Mouse (Mus musculus): ENCODE data around the gene Agbl3.

Gene Agbl3

DNA sequence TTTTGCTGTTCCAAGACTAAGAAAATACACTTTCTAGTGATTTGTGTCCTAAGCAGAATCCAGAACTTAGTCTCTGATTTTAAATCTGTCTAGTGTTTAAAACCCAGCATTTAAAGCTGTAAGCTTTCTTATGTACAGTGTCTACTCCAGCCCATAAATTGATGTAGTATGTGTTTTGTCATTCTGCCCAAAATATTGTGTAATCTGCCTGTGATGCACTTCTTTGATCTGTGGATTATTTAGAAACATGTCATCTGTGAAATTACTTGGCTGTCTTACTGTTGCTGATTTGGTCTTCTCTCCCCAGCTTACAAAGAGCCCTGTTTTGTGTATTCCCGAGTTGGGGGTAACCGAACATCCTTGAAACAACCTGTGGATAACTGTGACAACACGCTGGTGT is 17.7 kb downstream of the Agbl3 start:
- DNase-seq, result peak; percentile 51

GRCm38 (mm10) chr6:34805582-34805981 is 25.4 kb downstream of the Agbl3 start:
- DNase-seq, result no peak

- no peak for DNase-seq
These were observed 30.4 kb downstream of the Agbl3 start for GRCm38 (mm10) chr6:34810651-34811050.

DNA sequence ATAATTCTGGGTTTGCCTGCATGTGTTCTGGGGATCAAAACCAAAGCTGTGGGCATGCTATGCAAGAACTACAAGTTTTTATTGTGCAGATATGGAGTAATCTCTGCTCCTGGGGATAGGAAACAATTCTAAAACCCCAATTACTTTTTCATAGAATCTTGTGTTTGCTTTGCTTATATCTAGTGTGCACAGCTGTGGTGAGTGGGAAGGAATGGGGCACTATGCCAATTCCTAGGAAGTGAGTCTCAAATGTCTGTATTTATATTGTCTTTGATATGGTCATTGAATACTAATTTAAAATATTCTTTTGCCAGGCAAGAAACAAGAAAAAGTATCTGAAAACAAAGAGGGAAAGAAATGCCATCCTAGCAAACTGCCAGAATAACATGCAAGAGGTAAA is 44.2 kb downstream of the Agbl3 start:
- DNase-seq, result no peak

DNA sequence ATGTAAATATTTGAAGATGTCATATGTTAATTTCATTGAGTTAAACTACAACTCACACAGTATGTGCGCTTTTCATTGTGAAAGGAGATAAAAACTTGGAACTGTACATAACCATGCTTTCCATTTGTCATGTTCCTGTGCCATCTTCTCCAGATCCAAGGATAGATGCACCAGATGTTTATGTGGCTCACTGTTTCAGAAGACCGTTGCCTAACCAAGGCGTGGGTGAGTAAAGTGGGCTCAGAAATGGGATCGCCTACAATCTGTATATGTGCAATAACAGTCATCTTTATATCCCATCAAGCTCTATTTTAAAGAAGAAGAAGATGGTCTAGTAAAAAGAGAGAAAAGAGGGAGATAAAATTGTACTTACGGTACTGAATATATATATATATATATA is 52.1 kb downstream of the Agbl3 start:
- DNase-seq, result no peak

GRCm38 (mm10) chr6:34861546-34862053 is 81.4 kb downstream of the Agbl3 start:
- DNase-seq, result no peak

- peak; percentile 72 for DNase-seq
These were observed 82.1 kb downstream of the Agbl3 start for GRCm38 (mm10) chr6:34862381-34862780.

GRCm38 (mm10) chr6:34862791-34863403 is 82.7 kb downstream of the Agbl3 start, which contains the start of gene Tmem140:
Gene Tmem140, plus strand, starts transcription at chr6:34863146.
- peak; percentile 85 for DNase-seq

DNA sequence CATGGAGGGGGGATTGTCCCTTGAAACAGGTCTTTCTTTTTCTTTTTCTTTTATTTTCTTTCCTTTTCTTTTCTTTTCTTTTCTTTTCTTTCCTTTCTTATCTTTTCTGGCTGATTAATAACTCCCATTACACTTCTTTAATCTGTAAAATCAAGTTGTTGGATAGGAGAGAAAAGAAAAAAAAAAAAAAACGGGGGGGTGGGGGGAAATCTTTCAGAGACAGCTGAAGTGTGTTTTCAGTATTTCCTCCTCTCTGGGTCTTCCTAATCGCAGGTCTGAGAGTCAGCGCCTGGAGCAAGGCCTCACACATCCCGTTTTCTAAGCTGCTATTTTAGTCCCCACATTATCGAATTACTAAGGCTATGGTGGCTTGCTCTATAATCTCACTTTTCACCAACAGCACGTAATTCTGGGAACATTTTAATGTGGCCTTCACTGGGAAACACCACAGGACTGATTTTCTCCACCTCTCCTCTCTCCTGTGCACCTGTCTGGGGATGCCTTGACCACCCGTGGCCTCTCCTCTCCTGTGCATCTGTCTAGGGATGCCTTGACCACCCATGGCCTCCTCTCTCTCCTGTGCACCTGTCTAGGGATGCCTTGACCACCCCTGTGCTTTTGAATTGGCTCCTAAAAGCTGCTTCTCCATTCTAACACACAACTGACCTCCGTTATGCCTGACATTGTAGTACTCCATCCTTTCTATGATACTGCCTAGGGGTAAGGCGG is 83.7 kb downstream of the Agbl3 start:
- no peak for DNase-seq

DNA sequence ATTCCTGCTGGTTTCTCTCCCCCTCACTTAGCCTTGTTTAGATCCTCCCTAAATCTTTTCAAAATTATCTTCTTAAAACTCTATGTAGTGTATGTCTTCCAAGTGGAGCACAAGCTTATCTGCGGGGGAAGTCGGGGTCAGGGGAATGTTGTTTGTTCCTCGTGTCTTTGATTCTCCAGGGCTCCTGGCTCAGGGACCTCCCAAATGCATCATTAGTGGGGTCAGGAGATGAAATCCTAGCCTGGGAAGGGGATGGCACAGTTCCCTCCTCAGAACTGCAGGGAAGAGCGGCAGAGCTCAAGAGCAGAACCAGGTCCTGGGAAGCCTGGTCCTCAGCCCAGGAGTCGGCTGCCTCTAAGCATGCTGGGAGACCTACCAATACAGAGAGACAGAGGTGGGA is 85.0 kb downstream of the Agbl3 start:
- DNase-seq, result no peak

DNA sequence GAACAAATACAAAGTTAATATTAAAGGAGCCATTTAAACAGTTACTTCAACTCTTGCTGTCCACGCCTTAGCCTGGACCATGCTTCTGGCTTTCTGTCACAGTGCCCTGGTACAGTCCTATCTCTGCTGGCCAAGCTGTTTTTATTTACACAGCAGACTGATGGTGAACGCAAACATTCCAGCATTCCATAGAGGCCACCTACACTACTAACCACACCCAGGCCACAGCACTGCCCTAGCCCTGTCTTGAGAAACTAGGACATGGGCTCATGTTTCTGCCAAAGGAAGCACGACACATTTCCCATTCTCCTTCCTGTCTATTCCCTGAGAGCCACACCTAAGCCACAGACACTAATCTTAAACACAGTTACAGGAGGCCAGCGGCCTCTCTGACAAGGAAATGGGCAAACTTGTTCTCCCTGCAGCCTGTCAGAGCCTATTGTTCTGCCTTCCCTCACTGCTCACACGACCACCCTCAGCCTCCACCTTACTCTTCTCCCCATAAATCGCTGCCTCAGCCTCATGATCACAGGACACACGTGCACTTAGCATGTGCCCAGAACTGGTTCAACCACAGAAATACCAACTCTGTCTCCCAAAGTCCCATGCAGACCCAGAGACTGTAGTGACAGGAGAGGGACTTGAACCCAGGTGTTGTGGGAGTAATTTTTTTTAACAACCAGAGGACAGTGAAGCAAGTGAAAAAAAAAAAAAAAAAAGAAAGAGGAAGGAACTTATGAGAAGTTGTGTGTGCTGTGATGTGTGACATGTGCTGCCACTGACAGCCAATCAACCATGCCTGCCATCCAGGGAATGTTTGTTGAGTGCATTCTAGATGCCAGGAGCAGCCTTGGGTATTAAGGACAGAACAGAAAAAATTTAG is 85.7 kb downstream of the Agbl3 start:
- peak; percentile 90 for DNase-seq

- peak; percentile 55 for DNase-seq
These were observed 86.6 kb downstream of the Agbl3 start for GRCm38 (mm10) chr6:34866786-34867185.

DNA sequence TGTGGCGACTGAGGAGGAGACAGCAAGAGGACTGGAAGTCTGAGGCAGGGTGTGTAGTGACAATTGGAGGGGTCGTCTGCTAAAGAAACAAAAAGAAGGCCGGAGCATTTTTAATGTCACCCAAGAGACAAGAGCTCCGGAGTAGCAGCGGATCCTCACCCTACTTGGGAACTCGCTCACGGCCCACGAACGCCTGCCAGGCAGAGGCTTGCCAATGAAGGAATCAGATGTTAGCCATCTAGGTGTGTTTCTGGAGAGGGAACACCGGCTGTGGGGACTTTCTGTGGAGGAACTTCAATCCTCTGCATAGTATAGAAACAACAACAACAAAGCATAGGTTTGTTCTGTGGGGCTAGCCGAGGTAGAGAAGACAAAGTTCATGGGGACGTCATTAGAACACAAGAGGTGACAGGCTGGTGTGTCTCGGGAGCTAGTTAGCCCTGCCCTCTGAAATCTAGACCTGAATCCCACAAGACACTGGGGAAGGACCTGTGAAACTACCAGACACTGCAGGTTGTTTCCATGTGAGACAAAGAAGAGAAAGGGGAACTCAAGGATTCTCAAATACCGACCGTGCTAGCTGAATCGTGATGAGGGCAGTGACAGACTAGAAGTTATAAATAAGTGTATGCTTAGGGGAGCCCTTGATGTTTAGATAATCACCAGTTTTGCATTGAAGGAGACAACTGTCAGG is 87.2 kb downstream of the Agbl3 start:
- no peak for DNase-seq

GRCm38 (mm10) chr6:34867995-34868350 is 87.7 kb downstream of the Agbl3 start:
- no peak for DNase-seq

GRCm38 (mm10) chr6:34868507-34869217 is 88.4 kb downstream of the Agbl3 start:
- no peak for DNase-seq

DNA sequence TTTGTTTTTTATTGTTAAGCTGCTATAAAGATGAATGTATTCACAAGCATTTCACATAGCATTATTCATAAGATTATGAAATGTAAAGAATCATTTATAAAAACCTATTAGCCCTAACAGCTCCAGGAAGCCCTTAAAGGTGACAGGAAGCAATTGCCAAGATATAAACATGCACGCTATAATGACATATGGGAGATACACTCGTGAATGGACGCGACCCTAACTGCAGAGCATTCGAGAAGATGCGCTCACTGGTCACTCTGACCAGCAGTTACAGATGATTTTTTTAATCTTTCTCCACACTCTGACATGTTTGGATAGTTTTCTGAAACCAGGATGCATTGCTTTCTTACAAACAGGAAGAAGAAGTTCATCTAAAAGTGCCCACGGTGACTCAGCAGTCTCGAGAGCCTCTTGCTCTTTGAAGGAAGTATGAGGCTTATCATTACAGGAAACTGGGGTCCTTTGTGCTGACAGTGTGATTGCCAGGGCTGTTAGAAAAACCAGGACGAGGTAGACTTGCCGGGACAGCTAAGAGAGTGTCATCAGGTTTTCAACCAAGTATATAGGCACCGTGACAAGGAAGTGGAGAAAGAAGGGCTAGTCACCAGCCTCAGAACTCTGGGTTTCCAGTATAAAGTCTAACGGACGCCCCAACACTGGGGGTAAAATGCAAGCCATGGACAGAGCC is 89.1 kb downstream of the Agbl3 start:
- peak; percentile 82 for DNase-seq

DNA sequence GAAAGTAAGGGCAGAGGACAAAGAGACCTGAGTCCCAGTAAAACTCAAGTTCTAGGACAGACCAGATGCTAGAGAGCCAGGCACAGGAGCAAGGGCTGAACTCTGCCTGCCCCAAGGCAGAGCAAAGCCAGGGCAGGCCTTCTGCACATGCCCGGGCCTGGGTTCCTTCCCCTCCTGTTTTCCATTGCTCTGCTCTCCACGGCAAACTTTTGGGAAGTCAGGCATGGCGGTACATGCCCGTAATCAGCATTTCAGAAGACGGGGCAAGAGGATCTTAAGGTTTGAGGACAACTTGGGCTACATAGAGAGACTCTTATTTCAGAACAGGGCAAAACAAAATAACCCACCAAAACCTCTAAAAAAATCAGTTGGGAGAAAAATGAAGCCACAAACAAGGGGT is 89.9 kb downstream of the Agbl3 start:
- DNase-seq, result no peak

DNA sequence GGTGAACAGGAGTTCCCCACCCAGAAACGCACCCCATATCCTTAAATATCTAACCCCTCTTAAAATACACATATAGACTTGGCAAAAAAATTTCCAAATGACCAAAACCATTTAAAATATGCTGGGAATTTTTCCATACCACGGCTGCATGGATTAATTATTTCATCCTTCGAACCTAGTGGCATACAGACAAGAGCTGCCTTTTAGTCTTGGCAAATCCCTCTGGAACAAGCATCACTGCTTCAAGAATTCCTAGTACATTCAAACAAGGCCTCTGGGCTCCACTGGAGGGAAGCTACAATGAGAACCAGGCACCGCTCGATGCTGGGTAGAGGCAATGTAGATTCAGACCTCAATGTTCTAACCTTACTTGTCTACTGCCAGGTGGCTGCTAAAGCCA is 90.5 kb downstream of the Agbl3 start:
- DNase-seq, result no peak

GRCm38 (mm10) chr6:34871929-34872328 is 91.7 kb downstream of the Agbl3 start:
- no peak for DNase-seq

DNA sequence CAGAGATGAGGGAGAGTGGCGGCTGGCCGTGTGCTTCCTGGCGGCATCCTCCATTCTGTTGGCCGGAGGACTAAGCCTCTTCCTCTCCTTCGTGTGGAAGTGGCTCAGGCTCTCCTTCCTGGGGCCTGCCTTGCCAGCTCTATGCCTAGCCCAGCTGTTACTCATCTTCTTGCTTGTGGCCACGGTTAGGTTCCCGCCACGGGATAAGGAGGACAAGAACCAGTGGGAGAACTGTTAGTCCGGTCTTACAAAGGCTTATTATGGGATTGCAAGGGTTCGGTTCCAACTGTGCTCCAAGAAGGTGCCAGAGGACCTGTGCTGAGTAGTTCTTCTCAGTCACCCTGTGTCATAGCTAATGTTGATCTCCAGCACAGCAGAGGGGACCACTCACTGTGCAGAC is 92.6 kb downstream of the Agbl3 start:
- DNase-seq, result no peak

GRCm38 (mm10) chr6:34874101-34874921 is 94.1 kb downstream of the Agbl3 start:
- DNase-seq, result peak; percentile 82
